Comparison of ENCODE assay signal across 18 mouse cellular contexts in genomic region chr11:18354866-18355265, GRCm38 (mm10).
DNase-seq lines count a peak whose midpoint lies in the region; ATAC-seq and TF ChIP-seq lines count a peak whose summit lies in the region.
"Had no signal": no experiment of that assay in that cellular context is flagged by ENCODE, and none has a peak within 500 bp of the region (broad histone marks: within the 10 kb centered on the region; RNA-seq: fewer than 3 reads in every experiment).

No protein-coding gene starts in this region.

- H3K27me3 ChIP-seq in heart, embryonic 16.5 days (ENCODE audit: control insufficient read depth, insufficient read depth, low read length) = no peaks in the 10 kb centered on the region
- no peaks in the 10 kb centered on the region for H3K27me3 ChIP-seq in heart, embryonic 11.5 days (ENCODE audit: control insufficient read depth, insufficient read depth, low read length)
- no peaks in the 10 kb centered on the region for H3K27me3 ChIP-seq in lung, postnatal 0 days (replicated peaks; ENCODE audit: insufficient read depth, low read length)
- H3K27me3 ChIP-seq: embryonic facial prominence, embryonic 15.5 days; forebrain, embryonic 12.5 days; intestine, embryonic 15.5 days; kidney, embryonic 15.5 days; liver, embryonic 13.5 days; midbrain, embryonic 12.5 days had no signal

- H3K27ac ChIP-seq in heart, embryonic 16.5 days (ENCODE audit: low read length) = no peak overlapping the region
- H3K27ac ChIP-seq in heart, embryonic 11.5 days (ENCODE audit: low read depth, low read length) = no peak overlapping the region
- no peak overlapping the region for H3K27ac ChIP-seq in lung, postnatal 0 days (ENCODE audit: low read length)
- H3K27ac ChIP-seq in gastrocnemius, adult 2 months = no peak overlapping the region
- H3K27ac ChIP-seq: embryonic facial prominence, embryonic 15.5 days; forebrain, embryonic 12.5 days; hindbrain, embryonic 14.5 days; intestine, embryonic 15.5 days; kidney, embryonic 15.5 days; left cerebral cortex, adult 2 months; liver, embryonic 13.5 days; midbrain, embryonic 12.5 days; stomach, postnatal 0 days had no signal

- TF ChIP-seq CTCF in lung, postnatal 0 days (IDR thresholded peaks at IDR 0.05) = no peak
- no peak for TF ChIP-seq CTCF in gastrocnemius, adult 2 months (IDR thresholded peaks at IDR 0.05)

- H3K36me3 ChIP-seq in heart, embryonic 16.5 days (ENCODE audit: control insufficient read depth, insufficient read depth) = no peaks in the 10 kb centered on the region
- H3K36me3 ChIP-seq in heart, embryonic 11.5 days (ENCODE audit: control insufficient read depth, insufficient read depth, low read length) = no peaks in the 10 kb centered on the region
- H3K36me3 ChIP-seq in lung, postnatal 0 days (ENCODE audit: insufficient read depth, low read length) = no peaks in the 10 kb centered on the region
- H3K36me3 ChIP-seq: embryonic facial prominence, embryonic 15.5 days; forebrain, embryonic 12.5 days; intestine, embryonic 15.5 days; kidney, embryonic 15.5 days; liver, embryonic 13.5 days; midbrain, embryonic 12.5 days had no signal

- intact Hi-C loops in gastrocnemius, adult 2 months (cut with DNase I) = no loop called here

- WGBS in heart, embryonic 16.5 days = 16% methylated on average over 3 of the region's 3 CpGs
- WGBS in heart, embryonic 11.5 days (ENCODE audit: insufficient replicate concordance) = 39% methylated on average over 3 of the region's 3 CpGs
- 15% methylated on average over 3 of the region's 3 CpGs for WGBS in lung, postnatal 0 days

- H3K9me3 ChIP-seq in heart, embryonic 16.5 days (replicated peaks; ENCODE audit: control insufficient read depth, low read length) = no peaks in the 10 kb centered on the region
- no peaks in the 10 kb centered on the region for H3K9me3 ChIP-seq in heart, embryonic 11.5 days (replicated peaks; ENCODE audit: control insufficient read depth, low read length)
- H3K9me3 ChIP-seq in lung, postnatal 0 days (ENCODE audit: low read length) = no peaks in the 10 kb centered on the region
- H3K9me3 ChIP-seq: embryonic facial prominence, embryonic 15.5 days; forebrain, embryonic 12.5 days; intestine, embryonic 15.5 days; kidney, embryonic 15.5 days; liver, embryonic 13.5 days; midbrain, embryonic 12.5 days had no signal

- H3K4me2 ChIP-seq in heart, embryonic 16.5 days (ENCODE audit: low read depth, low read length) = no peak overlapping the region; the same call in 1 of the 2 replicates
- H3K4me2 ChIP-seq in heart, embryonic 11.5 days = no peak overlapping the region
- H3K4me2 ChIP-seq in lung, postnatal 0 days (replicated peaks; ENCODE audit: low read depth, low read length) = no peak overlapping the region
- H3K4me2 ChIP-seq: embryonic facial prominence, embryonic 15.5 days; forebrain, embryonic 12.5 days; hindbrain, embryonic 14.5 days; intestine, embryonic 15.5 days; kidney, embryonic 15.5 days; liver, embryonic 13.5 days; midbrain, embryonic 12.5 days had no signal

- peaks cover 3% of the 10 kb centered on the region; the same call in 1 of the 2 replicates for H3K4me1 ChIP-seq in heart, embryonic 16.5 days (ENCODE audit: control insufficient read depth, insufficient read depth, low read length)
- H3K4me1 ChIP-seq in heart, embryonic 11.5 days (ENCODE audit: control insufficient read depth, insufficient read depth, low read length) = no peaks in the 10 kb centered on the region; the same call in 1 of the 2 replicates
- H3K4me1 ChIP-seq in lung, postnatal 0 days (ENCODE audit: insufficient read depth, low read depth, low read length) = peaks cover 4% of the 10 kb centered on the region; the same call in 1 of the 2 replicates
- H3K4me1 ChIP-seq: embryonic facial prominence, embryonic 15.5 days; forebrain, embryonic 12.5 days; intestine, embryonic 15.5 days; liver, embryonic 13.5 days; midbrain, embryonic 12.5 days had no signal

- ATAC-seq in heart, embryonic 16.5 days (replicated peaks; ENCODE audit: extremely low read depth, insufficient read depth, low FRiP score) = 0 out of 2 replicates have a peak, but pooled peaks have one; percentile 45
- ATAC-seq in heart, embryonic 11.5 days (replicated peaks; ENCODE audit: insufficient number of reproducible peaks, low FRiP score, low TSS enrichment) = no peak
- peak; percentile 63 for ATAC-seq in lung, postnatal 0 days
- ATAC-seq: intestine, embryonic 15.5 days had no signal

- no peak overlapping the region for H3K4me3 ChIP-seq in heart, embryonic 16.5 days (ENCODE audit: low read length)
- no peak overlapping the region for H3K4me3 ChIP-seq in heart, embryonic 11.5 days (ENCODE audit: low read depth, low read length)
- no peak overlapping the region for H3K4me3 ChIP-seq in lung, postnatal 0 days (ENCODE audit: low read depth, low read length)
- H3K4me3 ChIP-seq in gastrocnemius, adult 2 months = no peak overlapping the region
- H3K4me3 ChIP-seq: embryonic facial prominence, embryonic 15.5 days; forebrain, embryonic 12.5 days; intestine, embryonic 15.5 days; kidney, embryonic 15.5 days; left cerebral cortex, adult 2 months; liver, embryonic 13.5 days; midbrain, embryonic 12.5 days had no signal

- H3K9ac ChIP-seq in heart, embryonic 16.5 days (ENCODE audit: low read length) = no peak overlapping the region
- no peak overlapping the region for H3K9ac ChIP-seq in heart, embryonic 11.5 days (ENCODE audit: low read depth, low read length)
- H3K9ac ChIP-seq in lung, postnatal 0 days (replicated peaks; ENCODE audit: low read depth) = no peak overlapping the region
- H3K9ac ChIP-seq: embryonic facial prominence, embryonic 15.5 days; forebrain, embryonic 12.5 days; hindbrain, embryonic 14.5 days; intestine, embryonic 15.5 days; kidney, embryonic 15.5 days; liver, embryonic 13.5 days; midbrain, embryonic 12.5 days had no signal

- peak; percentile 95 for TF ChIP-seq EP300 in lung, postnatal 0 days (IDR thresholded peaks at IDR 0.05)

- peak; percentile 74 for DNase-seq in MN1 (ENCODE audit: low spot score)
- DNase-seq in adrenal gland, postnatal 14 days = peak; percentile 51
- DNase-seq in lung, postnatal 0 days (ENCODE audit: low spot score) = peak; percentile 64
- DNase-seq in gastrocnemius, adult 2 months = no peak
- no peak for DNase-seq in kidney, adult 11 months
- DNase-seq: B cell, adult 2 months; cerebellum, adult 2 months; liver, embryonic 13.5 days had no signal

Comparison
In these comparisons a context has a peak if more than half of its experiments do, and no peak if none do; other contexts are left out.
1. DNase-seq: peak in MN1 (single experiment), adrenal gland, postnatal 14 days (single experiment) and lung, postnatal 0 days (single experiment); none in gastrocnemius, adult 2 months (single experiment) and kidney, adult 11 months (single experiment).